Mouse (Mus musculus) mouse embryonic stem cell (cell line): ENCODE results near the gene Rela.
"Not testable (repeated sequence)": the region's sequence is repeated elsewhere in the genome, so short reads cannot be mapped to it uniquely, and the experiment has no call there.

Experiments used
- in situ Hi-C, 2 experiments: fragments of 300-500 bp; cut with MboI; formaldehyde crosslinking; loops; 1 replicate in 1 of 2; 3 replicates in 1 of 2; pipeline ENCODE4 v1.14.3; 2019 to 2020; ENCODE audit warnings: low sequenced_read_pairs in 2 of 2, low pct_unique_long_range_greater_than_20kb in 1 of 2, mixed read lengths in 1 of 2; ENCODE audit not compliant: unreplicated experiment in 1 of 2

The Rela gene

GRCm38 (mm10) chr19:5660942-5661751 lies 23.9 kb downstream of the Rela start:
- in situ Hi-C loops = no loop called here

GRCm38 (mm10) chr19:5662310-5662709 lies 25.0 kb downstream of the Rela start:
- in situ Hi-C loops = no loop called here

- in situ Hi-C loops = no loop called here
Observed at GRCm38 (mm10) chr19:5662981-5663913, 26.0 kb downstream of the Rela start, which contains the start of gene Sipa1. Gene Sipa1 (minus strand): TSS chr19:5663707.

GRCm38 (mm10) chr19:5664669-5665257 lies 27.5 kb downstream of the Rela start:
- in situ Hi-C loops = no loop called here

- in situ Hi-C loops = no loop called here
Observed at GRCm38 (mm10) chr19:5665465-5665864, 28.2 kb downstream of the Rela start.

- in situ Hi-C loops = no loop called here
Observed at GRCm38 (mm10) chr19:5666386-5666785, 29.1 kb downstream of the Rela start.

GRCm38 (mm10) chr19:5668372-5668771 lies 31.1 kb downstream of the Rela start:
- in situ Hi-C loops = no loop called here

- in situ Hi-C loops = no loop called here
Observed at GRCm38 (mm10) chr19:5680432-5680831, 43.1 kb downstream of the Rela start.

GRCm38 (mm10) chr19:5684236-5684635 lies 47.0 kb downstream of the Rela start:
- in situ Hi-C loops = no loop called here

GRCm38 (mm10) chr19:5684985-5685384 lies 47.7 kb downstream of the Rela start:
- in situ Hi-C loops = no loop called here

- in situ Hi-C loops = no loop called here
Observed at GRCm38 (mm10) chr19:5685431-5685830, 48.1 kb downstream of the Rela start.

GRCm38 (mm10) chr19:5685861-5686260 lies 48.6 kb downstream of the Rela start:
- in situ Hi-C loops = no loop called here

GRCm38 (mm10) chr19:5686437-5686836 lies 49.2 kb downstream of the Rela start:
- in situ Hi-C loops = no loop called here

GRCm38 (mm10) chr19:5686954-5687353 lies 49.7 kb downstream of the Rela start:
- in situ Hi-C loops = not testable (repeated sequence)

- in situ Hi-C loops = no loop called here
Observed at GRCm38 (mm10) chr19:5687738-5688137, 50.5 kb downstream of the Rela start.

- in situ Hi-C loops = no loop called here
Observed at GRCm38 (mm10) chr19:5688200-5689087, 51.2 kb downstream of the Rela start, which contains the start of the genes Map3k11 and Pcnx3. Gene Map3k11 (plus strand): TSS chr19:5688742. Gene Pcnx3 (minus strand): TSS chr19:5688908.

- in situ Hi-C loops = no loop called here
Observed at GRCm38 (mm10) chr19:5689088-5689428, 51.8 kb downstream of the Rela start.
